Mouse (Mus musculus) liver, adult 2 months (tissue): ENCODE data around the gene Igfbp7.

Experiments used
- CTCF ChIP-seq: fragments of 200-500 bp; IDR thresholded peaks from 2 replicates; pipeline ENCODE4 v1.5.1; 2011; ENCODE audit warnings: low read depth, low read length, control low read depth
- POLR2A ChIP-seq: fragments of 200-500 bp; IDR thresholded peaks from 2 replicates; pipeline ENCODE4 v1.6.1; 2011; ENCODE audit warnings: low read length, control low read depth; ENCODE audit not compliant: insufficient read depth; ENCODE audit errors: extremely low read depth

DNA sequence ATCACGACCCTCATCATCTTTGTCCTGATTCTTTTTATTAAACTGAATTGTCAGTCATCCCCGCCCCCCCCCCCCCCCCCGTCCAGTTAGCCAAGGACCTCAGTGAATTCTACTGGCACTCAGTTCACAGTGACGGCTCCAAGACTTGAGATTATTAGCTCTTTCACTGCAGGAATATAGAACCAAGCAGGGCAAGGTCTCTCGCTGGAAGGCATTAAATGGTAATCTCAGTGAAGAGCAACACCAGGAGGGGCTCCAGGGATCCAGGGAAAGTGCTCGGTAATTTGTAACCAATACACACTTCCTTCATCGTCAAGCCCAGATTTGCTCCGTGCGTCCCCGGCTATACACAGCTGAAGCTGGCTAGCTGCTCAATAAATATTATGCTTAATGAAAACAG is 2.9 kb downstream of the Igfbp7 start:
- TF ChIP-seq CTCF (no peak), POLR2A (no peak)
